Mouse (Mus musculus) embryonic facial prominence, embryonic 15.5 days (tissue): ENCODE measurements at regions not wholly inside any gene's neighbourhood (a gene's known extent, or its start where the extent isn't known, plus 50 kb on each side); places are given as distances from the start of the nearest gene placed in this dataset.

Experiments used
- ATAC-seq: fragments of 200-750 bp; cut with Nextera tagmentation; 2 replicates; pipeline ENCODE4 v1.8.0; 2017; ENCODE audit warnings: low read depth, moderate TSS enrichment; ENCODE audit not compliant: insufficient number of reproducible peaks, low FRiP score, low TSS enrichment
- H3K27ac ChIP-seq: fragments of 300-500 bp; sonication (generic); replicated peaks from 2 replicates; pipeline ENCODE4 v1.5.1; 2015; ENCODE audit warnings: mild to moderate bottlenecking, inconsistent platforms
- H3K27me3 ChIP-seq: fragments of 300-500 bp; sonication (generic); 2 replicates; pipeline ENCODE4 v1.6.1; 2015; ENCODE audit warnings: inconsistent platforms
- H3K36me3 ChIP-seq: fragments of 300-500 bp; sonication (generic); 2 replicates; pipeline ENCODE4 v1.6.1; 2015; ENCODE audit warnings: mild to moderate bottlenecking, inconsistent platforms
- H3K4me1 ChIP-seq: fragments of 300-500 bp; sonication (generic); 2 replicates; pipeline ENCODE4 v1.6.1; 2015; ENCODE audit warnings: inconsistent platforms
- H3K4me2 ChIP-seq: fragments of 300-500 bp; sonication (generic); replicated peaks from 2 replicates; pipeline ENCODE4 v1.6.1; 2015; ENCODE audit warnings: mild to moderate bottlenecking, inconsistent platforms
- H3K4me3 ChIP-seq: fragments of 300-500 bp; sonication (generic); replicated peaks from 2 replicates; pipeline ENCODE4 v1.5.1; 2015; ENCODE audit warnings: mild to moderate bottlenecking, inconsistent platforms
- H3K9ac ChIP-seq: fragments of 300-500 bp; sonication (generic); 2 replicates; pipeline ENCODE4 v1.6.1; 2015; ENCODE audit warnings: inconsistent platforms
- H3K9me3 ChIP-seq: fragments of 300-500 bp; sonication (generic); replicated peaks from 2 replicates; pipeline ENCODE4 v1.6.1; 2016; ENCODE audit warnings: inconsistent platforms
- WGBS: fragments of 180-500 bp; shearing (Covaris S2); methylation state at CpG from one replicate; pipeline ENCODE4 v1.1.7; 2015; 5-methylcytosine and 5-hydroxymethylcytosine counted together

- no peak overlapping the region for H3K4me3 ChIP-seq
- no peak for ATAC-seq
- H3K36me3 ChIP-seq, result no peaks in the 10 kb centered on the region
- no peak overlapping the region for H3K27ac ChIP-seq
- no peaks in the 10 kb centered on the region for H3K9me3 ChIP-seq
- no peak overlapping the region for H3K4me2 ChIP-seq
- no peaks in the 10 kb centered on the region; the same call in 1 of the 2 replicates for H3K27me3 ChIP-seq
- H3K9ac ChIP-seq, result no peak overlapping the region
- H3K4me1 ChIP-seq, result no peaks in the 10 kb centered on the region
- WGBS, result 32% methylated on average over 4 of the region's 4 CpGs
Measured at GRCm38 (mm10) chr19:6684921-6685320, 142.1 kb upstream of the Slc22a12 start.

GRCm38 (mm10) chr19:6679392-6680307, 136.8 kb upstream of the Slc22a12 start:
- H3K4me3 ChIP-seq, result no peak overlapping the region
- no peaks in the 10 kb centered on the region for H3K9me3 ChIP-seq
- 34% methylated on average over 14 of the region's 14 CpGs for WGBS
- no peak overlapping the region for H3K27ac ChIP-seq
- no peak overlapping the region for H3K4me2 ChIP-seq
- no peaks in the 10 kb centered on the region for H3K4me1 ChIP-seq
- ATAC-seq, result no peak
- H3K36me3 ChIP-seq, result no peaks in the 10 kb centered on the region
- no peaks in the 10 kb centered on the region for H3K27me3 ChIP-seq
- H3K9ac ChIP-seq, result no peak overlapping the region

GRCm38 (mm10) chr19:6677511-6677910, 134.7 kb upstream of the Slc22a12 start:
- Histone ChIP-seq H3K9ac (no peak overlapping the region), H3K36me3 (no peaks in the 10 kb centered on the region), H3K27ac (no peak overlapping the region), H3K4me3 (no peak overlapping the region), H3K9me3 (no peaks in the 10 kb centered on the region), H3K4me1 (no peaks in the 10 kb centered on the region), H3K4me2 (no peak overlapping the region), H3K27me3 (no peaks in the 10 kb centered on the region)
- 71% methylated on average over 12 of the region's 12 CpGs for WGBS
- ATAC-seq, result no peak

- peak; percentile 58; the same call in 1 of the 2 replicates for ATAC-seq
- no peaks in the 10 kb centered on the region for H3K9me3 ChIP-seq
- no peaks in the 10 kb centered on the region for H3K36me3 ChIP-seq
- no peak overlapping the region for H3K4me2 ChIP-seq
- H3K4me1 ChIP-seq, result no peaks in the 10 kb centered on the region
- no peak overlapping the region for H3K4me3 ChIP-seq
- H3K27me3 ChIP-seq, result no peaks in the 10 kb centered on the region
- no peak overlapping the region for H3K27ac ChIP-seq
- WGBS, result 38% methylated on average over 3 of the region's 3 CpGs
- H3K9ac ChIP-seq, result no peak overlapping the region
Measured at GRCm38 (mm10) chr19:6675586-6675985, 132.8 kb upstream of the Slc22a12 start.

GRCm38 (mm10) chr19:6671696-6672095, 128.9 kb upstream of the Slc22a12 start:
- no peaks in the 10 kb centered on the region for H3K9me3 ChIP-seq
- no peaks in the 10 kb centered on the region for H3K27me3 ChIP-seq
- H3K4me2 ChIP-seq, result no peak overlapping the region
- no peak overlapping the region for H3K27ac ChIP-seq
- no peaks in the 10 kb centered on the region for H3K4me1 ChIP-seq
- no peak overlapping the region for H3K4me3 ChIP-seq
- 78% methylated on average over 6 of the region's 6 CpGs for WGBS
- no peak overlapping the region for H3K9ac ChIP-seq
- H3K36me3 ChIP-seq, result no peaks in the 10 kb centered on the region
- ATAC-seq, result no peak

GRCm38 (mm10) chr19:6669881-6670280, 127.0 kb upstream of the Slc22a12 start:
- ATAC-seq, result no peak

GRCm38 (mm10) chr19:6668545-6668944, 125.7 kb upstream of the Slc22a12 start:
- Histone ChIP-seq H3K4me3 (no peak overlapping the region), H3K9ac (no peak overlapping the region), H3K4me1 (peaks cover 1% of the 10 kb centered on the region; the same call in 1 of the 2 replicates), H3K36me3 (no peaks in the 10 kb centered on the region), H3K4me2 (no peak overlapping the region), H3K27ac (no peak overlapping the region), H3K27me3 (no peaks in the 10 kb centered on the region), H3K9me3 (no peaks in the 10 kb centered on the region)
- 47% methylated on average over 2 of the region's 2 CpGs for WGBS
- no peak for ATAC-seq

More at GRCm38 (mm10) chr19:6669881-6670280, 127.0 kb upstream of the Slc22a12 start:
- Histone ChIP-seq H3K4me1 (no peaks in the 10 kb centered on the region), H3K4me3 (no peak overlapping the region), H3K9ac (no peak overlapping the region), H3K9me3 (no peaks in the 10 kb centered on the region), H3K27ac (no peak overlapping the region), H3K4me2 (no peak overlapping the region), H3K27me3 (no peaks in the 10 kb centered on the region), H3K36me3 (no peaks in the 10 kb centered on the region)
- WGBS, result 72% methylated on average over 8 of the region's 8 CpGs

- 0 out of 2 replicates have a peak, but pooled peaks cover 5% of the 10 kb centered on the region for H3K27me3 ChIP-seq
- H3K36me3 ChIP-seq, result no peaks in the 10 kb centered on the region
- no peak for ATAC-seq
- 58% methylated on average over 6 of the region's 6 CpGs for WGBS
- no peak overlapping the region for H3K27ac ChIP-seq
- H3K9ac ChIP-seq, result no peak overlapping the region
- H3K9me3 ChIP-seq, result no peaks in the 10 kb centered on the region
- no peak overlapping the region for H3K4me3 ChIP-seq
- no peak overlapping the region for H3K4me2 ChIP-seq
- H3K4me1 ChIP-seq, result peaks cover 5% of the 10 kb centered on the region; the same call in 1 of the 2 replicates
Measured at GRCm38 (mm10) chr19:6666187-6666722, 123.4 kb upstream of the Slc22a12 start.

GRCm38 (mm10) chr19:6665264-6666054, 122.6 kb upstream of the Slc22a12 start:
- ATAC-seq, result no peak
- H3K36me3 ChIP-seq, result no peaks in the 10 kb centered on the region
- H3K4me3 ChIP-seq, result no peak overlapping the region
- no peak overlapping the region for H3K27ac ChIP-seq
- no peak overlapping the region for H3K9ac ChIP-seq
- peaks cover 5% of the 10 kb centered on the region; the same call in 1 of the 2 replicates for H3K4me1 ChIP-seq
- H3K27me3 ChIP-seq, result 0 out of 2 replicates have a peak, but pooled peaks cover 5% of the 10 kb centered on the region
- WGBS, result 67% methylated on average over 15 of the region's 15 CpGs
- no peaks in the 10 kb centered on the region for H3K9me3 ChIP-seq
- no peak overlapping the region for H3K4me2 ChIP-seq

GRCm38 (mm10) chr19:6664311-6664952, 121.6 kb upstream of the Slc22a12 start:
- Histone ChIP-seq H3K9ac (no peak overlapping the region), H3K4me3 (no peak overlapping the region), H3K27ac (no peak overlapping the region), H3K4me1 (peaks cover 5% of the 10 kb centered on the region; the same call in 1 of the 2 replicates), H3K4me2 (no peak overlapping the region), H3K36me3 (no peaks in the 10 kb centered on the region), H3K9me3 (no peaks in the 10 kb centered on the region), H3K27me3 (0 out of 2 replicates have a peak, but pooled peaks cover 5% of the 10 kb centered on the region)
- ATAC-seq, result no peak
- WGBS, result 74% methylated on average over 12 of the region's 12 CpGs
